Mouse (Mus musculus): ENCODE results near the gene Zfr2.

DNA sequence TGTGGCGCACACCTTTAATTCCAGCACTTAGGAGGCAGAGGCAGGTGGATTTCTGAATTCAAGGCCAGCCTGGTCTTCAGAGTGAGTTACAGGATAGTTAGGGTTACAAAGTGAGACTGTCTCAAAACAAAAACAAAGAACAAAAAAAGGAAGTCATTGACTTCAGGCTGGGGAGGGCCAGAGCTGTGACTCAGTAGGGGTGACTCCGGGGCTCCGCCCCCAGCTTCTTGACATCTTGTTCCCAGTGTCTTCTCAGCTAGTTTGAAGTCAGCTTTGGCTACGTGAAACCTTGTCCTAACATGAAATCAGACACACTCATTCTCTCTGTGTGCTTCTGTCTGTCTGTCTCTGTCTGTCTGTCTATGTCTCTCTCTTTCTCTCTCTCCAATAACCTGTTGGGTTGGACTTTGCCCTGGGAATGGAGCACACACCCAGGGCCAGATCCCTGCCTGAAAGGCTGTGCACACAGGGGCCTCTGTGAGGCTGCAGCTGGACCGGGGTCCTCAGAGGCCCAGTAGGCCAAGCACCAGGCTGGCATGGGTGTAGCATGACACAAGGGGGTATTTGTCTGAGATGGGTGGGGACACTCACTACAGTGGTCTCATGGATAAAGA lies 11.4 kb upstream of the Zfr2 start:
- no peak for TF ChIP-seq CTCF (IDR thresholded peaks at IDR 0.05; ENCODE audit: control insufficient read depth, insufficient read depth, insufficient read length)
- no peak for TF ChIP-seq MYOG (IDR thresholded peaks at IDR 0.05; ENCODE audit: control insufficient read depth, extremely low read depth, insufficient read length)
- no peak for TF ChIP-seq MYOD1 (IDR thresholded peaks at IDR 0.05; ENCODE audit: control insufficient read depth, insufficient read length, low read depth)
- no peak for TF ChIP-seq USF1 (IDR thresholded peaks at IDR 0.05; ENCODE audit: low read depth)
- TF ChIP-seq CEBPB (IDR thresholded peaks at IDR 0.05; ENCODE audit: low read depth): no peak
- no peak for TF ChIP-seq MAX (IDR thresholded peaks at IDR 0.05)
- no peak for TF ChIP-seq FOSL1 (IDR thresholded peaks at IDR 0.05; ENCODE audit: insufficient read depth, low read length, poor library complexity, severe bottlenecking)
